In genomic region chr13:106562588-106562987, GRCm38 (mm10) we compare ENCODE assay signal across 10 mouse cellular contexts.
"Had no signal": no experiment of that assay in that cellular context is flagged by ENCODE, and none has a peak within 500 bp of the region (broad histone marks: within the 10 kb centered on the region; RNA-seq: fewer than 3 reads in every experiment).

No protein-coding gene starts in this region.

- H3K9me3 ChIP-seq: limb, embryonic 13.5 days; midbrain, embryonic 12.5 days; neural tube, embryonic 13.5 days had no signal

- H3K4me3 ChIP-seq: limb, embryonic 13.5 days; midbrain, embryonic 12.5 days; neural tube, embryonic 13.5 days had no signal

- H3K27me3 ChIP-seq: limb, embryonic 13.5 days; midbrain, embryonic 12.5 days; neural tube, embryonic 13.5 days had no signal

- H3K36me3 ChIP-seq: limb, embryonic 13.5 days; midbrain, embryonic 12.5 days; neural tube, embryonic 13.5 days had no signal

- H3K27ac ChIP-seq: limb, embryonic 13.5 days; liver, embryonic 14.5 days; midbrain, embryonic 12.5 days; neural tube, embryonic 13.5 days had no signal

- H3K4me2 ChIP-seq: limb, embryonic 13.5 days; midbrain, embryonic 12.5 days; neural tube, embryonic 13.5 days had no signal

- H3K4me1 ChIP-seq: limb, embryonic 13.5 days had no signal

- H3K9ac ChIP-seq: limb, embryonic 13.5 days; liver, embryonic 14.5 days; midbrain, embryonic 12.5 days; neural tube, embryonic 13.5 days had no signal

- DNase-seq: kidney, postnatal 25 days; lung, adult 18-20 months; right cerebral cortex, postnatal 4 days; spleen, adult 18-20 months; thymus, adult 2 months; thymus, postnatal 25 days had no signal
